Mouse (Mus musculus) myocyte (in vitro differentiated cells): Measurements from ENCODE around the gene H2-M10.6. TPM values are rescaled to one million over a fixed set of nuclear protein-coding genes. Genes with fewer than 3 reads are reported as not detected.
A peak's percentile ranks its signal among the peaks of the same experiment; 100 is the strongest.

Source experiments
- H3K27me3 ChIP-seq: one replicate; pipeline ENCODE4 v1.6.1; 2011; ENCODE audit not compliant: control insufficient read depth, insufficient read depth, insufficient read length
- H3K36me3 ChIP-seq: one replicate; pipeline ENCODE4 v1.6.1; 2011; ENCODE audit not compliant: control insufficient read depth, insufficient read depth
- H3K4me2 ChIP-seq: one replicate; pipeline ENCODE4 v1.6.1; 2011; ENCODE audit warnings: low read depth, control low read depth
- H3K4me3 ChIP-seq: one replicate; pipeline ENCODE4 v1.5.1; 2011; ENCODE audit warnings: mild to moderate bottlenecking, control low read depth, moderate library complexity
- H3K79me2 ChIP-seq: one replicate; pipeline ENCODE4 v1.6.1; 2011; ENCODE audit not compliant: control insufficient read depth, insufficient read depth
- H3ac ChIP-seq: one replicate; pipeline ENCODE4 v1.6.1; 2011; ENCODE audit not compliant: control insufficient read depth, insufficient read length
- CEBPB ChIP-seq: IDR thresholded peaks from 2 replicates; pipeline ENCODE4 v1.6.1; 2011; ENCODE audit warnings: mild to moderate bottlenecking, moderate library complexity; ENCODE audit not compliant: poor library complexity, insufficient read depth, severe bottlenecking
- E2F4 ChIP-seq: IDR thresholded peaks from one replicate; pipeline ENCODE4 v1.6.1; 2011; ENCODE audit warnings: mild to moderate bottlenecking, control low read depth, moderate library complexity; ENCODE audit not compliant: insufficient read depth
- MAX ChIP-seq: IDR thresholded peaks from one replicate; pipeline ENCODE4 v1.6.1; 2011; ENCODE audit warnings: low read depth, mild to moderate bottlenecking, control low read depth
- MYOD1 ChIP-seq, 3 experiments: IDR thresholded peaks; one replicate each; pipeline ENCODE4 v1.6.1; 2011; ENCODE audit warnings: control low read depth in 2 of 3, low read depth in 2 of 3, mild to moderate bottlenecking in 2 of 3, moderate library complexity in 1 of 3; ENCODE audit not compliant: insufficient read length in 2 of 3, control insufficient read depth in 1 of 3
- MYOG ChIP-seq, 3 experiments: IDR thresholded peaks; one replicate each; pipeline ENCODE4 v1.6.1; 2011; ENCODE audit warnings: control low read depth in 2 of 3, low read depth in 2 of 3, mild to moderate bottlenecking in 2 of 3; ENCODE audit not compliant: insufficient read length in 2 of 3, control insufficient read depth in 1 of 3, insufficient read depth in 1 of 3
- POLR2A ChIP-seq: IDR thresholded peaks from one replicate; pipeline ENCODE4 v1.6.1; 2011; ENCODE audit warnings: low read depth, mild to moderate bottlenecking, control low read depth, moderate library complexity; ENCODE audit not compliant: insufficient read length
- POLR2AphosphoS2 ChIP-seq: IDR thresholded peaks from one replicate; pipeline ENCODE4 v1.6.1; 2011; ENCODE audit warnings: low read depth, control low read depth; ENCODE audit not compliant: insufficient read length
- REST ChIP-seq: IDR thresholded peaks from one replicate; pipeline ENCODE4 v1.6.1; 2011; ENCODE audit warnings: mild to moderate bottlenecking, control low read depth, moderate library complexity; ENCODE audit not compliant: insufficient read depth, insufficient read length
- SRF ChIP-seq: IDR thresholded peaks from one replicate; pipeline ENCODE4 v1.6.1; 2011; ENCODE audit warnings: low read depth; ENCODE audit not compliant: control insufficient read depth, insufficient read length
- TCF12 ChIP-seq: IDR thresholded peaks from one replicate; pipeline ENCODE4 v1.6.1; 2011; ENCODE audit warnings: mild to moderate bottlenecking, control low read depth; ENCODE audit not compliant: poor library complexity, insufficient read depth, severe bottlenecking
- TCF3 ChIP-seq: IDR thresholded peaks from one replicate; pipeline ENCODE4 v1.6.1; 2011; ENCODE audit warnings: low read depth, control low read depth; ENCODE audit not compliant: insufficient read length
- USF1 ChIP-seq: IDR thresholded peaks from one replicate; pipeline ENCODE4 v1.6.1; 2011; ENCODE audit warnings: low read depth, mild to moderate bottlenecking, control low read depth, moderate library complexity
- polyA plus RNA-seq: library from polyadenylated mRNA; unstranded; fragments of >200 nt; fragmentation: generic; extraction: Trizol; gene quantifications from one replicate; pipeline ENCODE4 v1.2.1, GENCODE M21; 2012; ENCODE audit warnings: missing spikeins

The H2-M10.6 gene
- polyA plus RNA-seq, 1 experiment: not detected

DNA sequence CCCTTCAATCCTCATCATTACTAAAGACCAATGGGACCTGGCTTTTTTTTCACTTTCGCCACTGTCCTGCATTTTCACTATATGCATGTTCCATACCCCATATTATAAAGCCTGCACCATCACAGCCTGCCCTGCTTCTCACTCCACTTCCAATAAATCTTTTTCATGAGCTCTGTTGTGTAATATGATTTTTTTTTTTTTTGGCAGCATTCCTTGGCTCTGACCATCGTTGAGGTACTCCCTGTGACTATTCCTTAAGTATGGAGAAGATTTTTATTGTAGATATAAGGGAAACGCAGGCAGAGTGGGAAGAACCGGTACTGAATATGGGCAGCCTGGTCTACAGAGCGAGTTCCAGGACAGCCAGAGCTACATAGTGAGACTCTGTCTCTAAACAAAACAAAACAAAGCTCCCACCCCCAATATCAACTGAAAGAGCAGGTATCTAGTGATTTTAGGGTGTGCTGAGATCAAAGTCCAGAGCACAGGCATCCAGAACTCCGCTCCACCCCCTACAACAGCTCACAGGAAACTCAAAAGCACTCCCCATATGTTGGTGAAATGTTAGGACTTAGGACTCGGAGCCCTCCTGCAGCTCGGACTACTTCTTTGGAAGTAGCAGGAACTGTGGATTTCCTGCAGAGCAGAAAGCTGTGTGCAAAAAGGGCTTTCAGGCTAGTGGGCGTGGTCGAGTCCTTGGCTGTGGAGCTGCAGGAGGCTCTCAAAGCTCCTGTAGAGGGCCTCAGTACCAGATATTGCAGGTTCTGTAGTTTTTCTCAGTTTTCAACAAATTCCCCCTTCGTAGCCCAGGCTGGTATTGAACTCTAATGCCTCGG is 23.8 kb downstream of the H2-M10.6 start:
- H3ac ChIP-seq: no peak overlapping the region
- peaks cover 5% of the 10 kb centered on the region for H3K27me3 ChIP-seq
- H3K4me3 ChIP-seq: peak overlapping the region; percentile 45
- no peaks in the 10 kb centered on the region for H3K36me3 ChIP-seq
- H3K79me2 ChIP-seq: peaks cover 5% of the 10 kb centered on the region
- H3K4me2 ChIP-seq: peak overlapping the region; percentile 97
- TF ChIP-seq MAX (no peak), SRF (no peak), CEBPB (no peak), REST (no peak), TCF3 (no peak), MYOD1 (IDR thresholded peaks at IDR 0.05; ENCODE audit: control insufficient read depth in 1 of 3, insufficient read length in 2 of 3, low read depth in 2 of 3) (no peak), USF1 (no peak), E2F4 (no peak), POLR2A (no peak), TCF12 (no peak), MYOG (IDR thresholded peaks at IDR 0.05; ENCODE audit: control insufficient read depth in 1 of 3, insufficient read depth in 1 of 3, insufficient read length in 2 of 3, low read depth in 2 of 3) (no peak), POLR2AphosphoS2 (no peak)

DNA sequence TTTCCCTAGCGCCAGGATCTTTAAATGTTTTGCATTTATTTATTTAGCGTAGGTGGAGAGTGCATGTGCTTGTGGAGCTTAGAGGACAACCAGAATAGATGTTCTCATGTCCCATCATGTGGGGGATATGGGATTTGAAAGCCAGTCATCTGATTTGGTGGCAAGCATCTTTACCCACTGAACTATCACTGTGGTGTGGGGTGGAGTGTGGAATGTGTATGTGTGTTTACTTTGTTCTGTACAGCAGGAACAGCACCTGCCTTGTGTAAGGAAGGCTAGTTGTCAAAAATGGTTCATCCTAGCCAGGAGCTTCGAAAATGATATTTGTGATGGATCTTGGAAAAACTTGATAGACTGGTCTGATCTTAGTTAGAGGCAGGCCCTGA is 24.4 kb downstream of the H2-M10.6 start:
- Histone ChIP-seq H3K36me3 (no peaks in the 10 kb centered on the region), H3ac (peak overlapping the region; percentile 87), H3K27me3 (peaks cover 5% of the 10 kb centered on the region), H3K4me2 (peak overlapping the region; percentile 97), H3K79me2 (peaks cover 5% of the 10 kb centered on the region), H3K4me3 (peak overlapping the region; percentile 45)
- TF ChIP-seq E2F4 (no peak), POLR2AphosphoS2 (no peak), REST (no peak), CEBPB (no peak), MYOD1 (IDR thresholded peaks at IDR 0.05; ENCODE audit: control insufficient read depth in 1 of 3, insufficient read length in 2 of 3, low read depth in 2 of 3) (no peak), MAX (no peak), SRF (no peak), POLR2A (no peak), TCF12 (no peak), TCF3 (no peak), USF1 (no peak), MYOG (IDR thresholded peaks at IDR 0.05; ENCODE audit: control insufficient read depth in 1 of 3, insufficient read depth in 1 of 3, insufficient read length in 2 of 3, low read depth in 2 of 3) (no peak)

DNA sequence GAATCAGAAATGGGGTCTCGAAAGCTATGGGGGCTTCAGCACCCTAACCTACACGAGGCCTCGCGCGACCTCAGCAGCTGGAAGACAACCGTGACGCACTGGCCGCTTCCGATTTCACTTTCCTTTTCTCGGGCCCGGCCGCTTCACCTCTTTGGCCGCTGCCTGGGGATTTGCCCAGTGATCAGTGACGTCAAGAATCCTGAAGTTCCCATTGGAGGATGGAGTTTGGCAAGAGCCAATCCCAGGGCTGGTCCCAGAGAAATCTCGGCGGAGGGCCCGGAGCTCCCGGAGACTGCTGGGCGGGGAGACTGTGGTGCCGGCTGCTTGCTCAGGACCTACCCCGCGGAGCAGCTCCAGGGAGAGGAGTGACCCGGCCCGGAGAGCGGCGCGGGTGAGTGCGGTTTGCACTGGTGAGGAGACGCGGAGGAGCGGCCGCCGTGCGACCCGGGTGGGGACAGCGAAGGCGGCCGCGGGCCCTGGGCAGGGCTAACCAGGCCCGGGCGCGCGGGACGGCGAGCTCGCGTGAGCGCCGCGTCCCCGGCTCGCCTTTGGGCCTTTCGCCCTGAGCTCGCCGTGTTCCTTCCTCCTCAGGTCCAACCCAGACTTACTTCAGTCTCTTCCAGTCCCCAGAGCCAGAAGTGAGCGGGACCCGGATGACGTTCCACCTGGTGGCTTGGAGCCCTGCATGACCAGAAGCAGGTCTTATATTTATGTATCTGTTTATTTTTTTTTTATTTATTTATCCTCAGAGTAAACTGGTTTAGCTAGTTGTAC is 25.1 kb downstream of the H2-M10.6 start, which contains the start of gene Trim26:
Trim26 (plus strand) TSS at position 261 of the 774 bp plus-strand sequence.
- TF ChIP-seq E2F4 (no peak), POLR2A (peak; percentile 78), REST (no peak), MYOG (IDR thresholded peaks at IDR 0.05; ENCODE audit: control insufficient read depth in 1 of 3, insufficient read depth in 1 of 3, insufficient read length in 2 of 3, low read depth in 2 of 3) (peak in 1 of 3 experiments; percentile 35), POLR2AphosphoS2 (peak; percentile 30), TCF12 (no peak), MYOD1 (IDR thresholded peaks at IDR 0.05; ENCODE audit: control insufficient read depth in 1 of 3, insufficient read length in 2 of 3, low read depth in 2 of 3) (peak in 2 of 3 experiments; percentile 23 to 42)
- peak within 1 kb of the TSS; percentile 97 for H3K4me2 ChIP-seq

DNA sequence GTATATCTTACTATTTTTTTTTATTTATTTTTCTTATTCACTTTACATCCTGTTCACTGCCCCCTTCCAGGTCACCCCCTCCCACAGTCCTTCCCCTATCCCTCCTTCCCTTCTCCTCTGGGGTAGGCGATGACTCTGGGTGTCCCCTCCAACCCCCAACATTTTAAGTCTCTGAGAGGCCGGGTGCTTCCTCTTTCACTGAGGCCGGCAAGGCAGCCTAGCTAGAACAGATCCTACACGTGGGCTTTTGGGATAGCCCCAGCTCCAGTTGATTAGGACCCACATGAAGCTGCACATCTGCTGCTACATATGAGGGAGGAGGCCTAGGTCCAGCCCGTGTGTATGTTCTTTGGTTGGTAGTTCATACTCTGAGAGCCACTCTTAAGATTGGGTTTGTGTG is 27.0 kb downstream of the H2-M10.6 start:
- Histone ChIP-seq H3K36me3 (no peaks in the 10 kb centered on the region), H3ac (no peak overlapping the region), H3K4me3 (no peak overlapping the region), H3K27me3 (peaks cover 3% of the 10 kb centered on the region), H3K79me2 (peaks cover 9% of the 10 kb centered on the region), H3K4me2 (no peak overlapping the region)
- TF ChIP-seq MYOG (IDR thresholded peaks at IDR 0.05; ENCODE audit: control insufficient read depth in 1 of 3, insufficient read depth in 1 of 3, insufficient read length in 2 of 3, low read depth in 2 of 3): no peak

More for the DNA sequence above, 25.1 kb downstream of the H2-M10.6 start, which contains the start of gene Trim26:
- Histone ChIP-seq H3K4me3 (peak within 1 kb of the TSS; percentile 45), H3K79me2 (peaks cover 5% of the 10 kb centered on the region), H3ac (peak within 1 kb of the TSS; percentile 87), H3K36me3 (no peaks in the 10 kb centered on the region), H3K27me3 (peaks cover 5% of the 10 kb centered on the region)

DNA sequence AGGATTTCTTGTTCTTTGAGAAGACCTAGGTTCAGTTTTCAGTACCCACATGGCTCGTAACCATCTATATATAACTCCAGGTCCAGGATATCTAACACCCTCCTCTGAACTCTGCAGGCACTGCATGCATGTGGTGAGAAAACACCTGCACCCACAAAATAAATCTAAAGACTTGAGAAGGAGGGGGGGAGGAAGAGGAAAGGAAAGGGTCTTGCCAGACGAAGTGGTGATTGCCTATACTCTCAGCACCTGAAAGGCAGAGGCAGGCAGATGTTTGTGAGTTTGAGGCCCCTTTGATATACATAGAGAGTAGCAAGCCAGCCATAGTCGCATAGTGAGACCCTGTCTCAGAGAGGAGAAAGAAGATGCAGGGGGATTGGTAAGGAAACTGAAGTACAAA is 28.0 kb downstream of the H2-M10.6 start:
- Histone ChIP-seq H3K4me3 (no peak overlapping the region), H3K4me2 (no peak overlapping the region), H3K79me2 (peaks cover 12% of the 10 kb centered on the region), H3K27me3 (no peaks in the 10 kb centered on the region), H3K36me3 (no peaks in the 10 kb centered on the region), H3ac (no peak overlapping the region)
- TF ChIP-seq MAX (no peak), POLR2A (no peak)
